Mouse (Mus musculus) heart, embryonic 15.5 days (tissue): ENCODE results near the gene Nprl2. TPM values are rescaled to one million over a fixed set of nuclear protein-coding genes. Genes with fewer than 3 reads are reported as not detected.

Experiments used
- ATAC-seq: fragments of 200-750 bp; cut with Nextera tagmentation; replicated peaks from 2 replicates; pipeline ENCODE4 v1.8.0; 2017; ENCODE audit warnings: low read depth, moderate TSS enrichment; ENCODE audit not compliant: insufficient number of reproducible peaks, insufficient read depth, low FRiP score
- H3K27ac ChIP-seq: fragments of 300-500 bp; sonication (generic); 2 replicates; pipeline ENCODE4 v1.5.1; 2015; ENCODE audit warnings: mild to moderate bottlenecking, inconsistent platforms
- H3K27me3 ChIP-seq: fragments of 300-500 bp; sonication (generic); 2 replicates; pipeline ENCODE4 v1.6.1; 2015; ENCODE audit warnings: inconsistent platforms
- H3K36me3 ChIP-seq: fragments of 300-500 bp; sonication (generic); 2 replicates; pipeline ENCODE4 v1.6.1; 2015; ENCODE audit warnings: mild to moderate bottlenecking, inconsistent platforms
- H3K4me1 ChIP-seq: fragments of 300-500 bp; sonication (generic); replicated peaks from 2 replicates; pipeline ENCODE4 v1.6.1; 2015; ENCODE audit warnings: inconsistent platforms
- H3K4me2 ChIP-seq: fragments of 300-500 bp; sonication (generic); 2 replicates; pipeline ENCODE4 v1.6.1; 2015; ENCODE audit warnings: inconsistent platforms, mild to moderate bottlenecking, moderate library complexity
- H3K4me3 ChIP-seq: fragments of 300-500 bp; sonication (generic); 2 replicates; pipeline ENCODE4 v1.5.1; 2015; ENCODE audit warnings: mild to moderate bottlenecking, inconsistent platforms
- H3K9ac ChIP-seq: fragments of 300-500 bp; sonication (generic); 2 replicates; pipeline ENCODE4 v1.6.1; 2015; ENCODE audit warnings: mild to moderate bottlenecking, inconsistent platforms
- H3K9me3 ChIP-seq: fragments of 300-500 bp; sonication (generic); replicated peaks from 2 replicates; pipeline ENCODE4 v1.6.1; 2016; ENCODE audit warnings: inconsistent platforms
- WGBS: fragments of 180-500 bp; shearing (Covaris S2); methylation state at CpG from one replicate; pipeline ENCODE4 v1.1.7; 2015; ENCODE audit warnings: mixed read lengths; 5-methylcytosine and 5-hydroxymethylcytosine counted together
- polyA plus RNA-seq: library from polyadenylated mRNA; unstranded; fragments of >200 nt; fragmentation: Nextera tagmentation; extraction: Ambion mirVana; gene quantifications from 2 replicates; pipeline ENCODE4 v1.2.1, GENCODE M21; 2015

Nprl2 gene
- polyA plus RNA-seq, 1 experiment from 2014 or later: 26.4 TPM

DNA sequence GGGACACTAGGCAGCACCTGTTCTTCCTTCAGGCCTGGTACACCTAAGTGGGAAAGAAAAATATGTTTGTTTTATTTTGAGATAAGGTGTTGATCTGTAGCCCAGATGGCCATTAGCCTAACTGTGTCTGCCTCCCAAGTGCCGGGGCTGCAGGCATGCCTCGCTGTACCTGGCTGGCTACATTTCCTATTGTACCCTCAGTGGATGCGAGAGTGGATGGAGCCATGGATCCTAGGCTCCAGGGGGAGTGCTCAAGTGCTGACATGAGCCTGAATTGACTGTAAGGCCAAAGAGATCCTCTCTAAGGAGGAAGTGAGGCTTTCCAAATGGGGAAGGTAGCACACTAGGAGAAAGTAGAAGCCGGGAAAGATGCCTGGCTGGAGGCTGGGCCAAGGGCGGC lies 5.9 kb downstream of the Nprl2 start:
- Histone ChIP-seq H3K4me2 (no peak overlapping the region), H3K9me3 (no peaks in the 10 kb centered on the region), H3K36me3 (peaks cover 8% of the 10 kb centered on the region; the same call in 1 of the 2 replicates), H3K4me3 (no peak overlapping the region), H3K27me3 (peaks cover 18% of the 10 kb centered on the region; the same call in 1 of the 2 replicates), H3K4me1 (peaks cover 46% of the 10 kb centered on the region), H3K27ac (no peak overlapping the region), H3K9ac (no peak overlapping the region)
- ATAC-seq: no peak
- 73% methylated on average over 5 of the region's 5 CpGs for WGBS

DNA sequence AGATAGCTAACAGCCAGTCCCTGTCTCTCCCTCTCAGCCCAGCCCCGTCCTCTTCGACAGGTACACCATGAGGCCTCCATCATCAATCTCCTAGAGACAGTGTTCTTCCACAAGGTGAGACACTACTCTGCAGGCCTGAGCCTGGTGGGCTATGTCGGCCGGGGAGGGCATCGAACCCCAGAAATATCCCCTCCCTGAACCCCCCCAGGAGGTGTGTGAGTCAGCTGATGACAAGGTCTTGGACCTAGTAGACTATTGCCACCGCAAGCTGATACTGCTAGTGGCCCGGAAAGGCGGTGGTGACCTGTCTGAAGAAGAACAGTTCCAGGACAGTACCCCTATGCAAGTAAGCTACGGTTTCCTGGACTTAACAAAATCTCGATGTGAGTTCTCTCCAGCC lies 6.8 kb downstream of the Nprl2 start:
- 86% methylated on average over 10 of the region's 10 CpGs for WGBS
- Histone ChIP-seq H3K4me3 (no peak overlapping the region), H3K27me3 (peaks cover 18% of the 10 kb centered on the region; the same call in 1 of the 2 replicates), H3K27ac (no peak overlapping the region), H3K4me1 (peaks cover 52% of the 10 kb centered on the region), H3K9ac (no peak overlapping the region), H3K36me3 (peaks cover 8% of the 10 kb centered on the region; the same call in 1 of the 2 replicates), H3K9me3 (no peaks in the 10 kb centered on the region), H3K4me2 (no peak overlapping the region)
- ATAC-seq: no peak

DNA sequence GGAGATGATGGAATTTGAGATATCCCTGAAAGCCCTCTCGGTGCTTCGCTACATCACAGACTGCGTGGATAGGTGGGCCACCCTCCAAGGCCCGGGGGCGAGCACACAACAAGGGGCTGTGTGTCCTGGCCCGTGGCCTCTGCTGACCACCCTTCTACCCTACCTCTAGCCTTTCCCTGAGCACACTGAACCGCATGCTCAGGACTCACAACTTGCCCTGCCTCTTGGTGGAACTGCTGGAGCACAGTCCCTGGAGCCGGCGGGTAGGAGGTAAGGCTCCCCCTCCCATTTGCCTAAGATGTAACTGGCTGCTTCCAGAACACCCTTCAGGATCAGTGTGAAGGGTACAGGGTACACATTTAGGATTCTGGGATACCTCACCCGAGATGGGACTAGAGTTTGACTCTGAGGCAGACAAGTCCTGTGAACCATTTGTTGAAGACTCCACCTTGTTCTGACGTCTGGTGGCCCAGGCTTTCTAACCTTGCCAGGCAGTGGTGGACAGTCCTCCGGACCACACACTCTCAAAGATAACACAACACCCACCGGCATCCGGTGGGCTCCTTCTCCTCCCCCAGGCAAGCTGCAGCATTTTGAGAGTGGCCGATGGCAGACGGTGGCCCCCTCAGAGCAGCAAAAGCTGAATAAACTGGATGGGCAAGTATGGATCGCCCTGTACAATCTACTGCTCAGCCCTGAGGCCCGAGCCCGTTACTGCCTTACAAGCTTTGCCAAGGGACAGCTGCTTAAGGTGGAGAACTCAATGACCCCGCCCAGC lies 7.5 kb downstream of the Nprl2 start:
- Histone ChIP-seq H3K4me2 (no peak overlapping the region), H3K4me1 (peaks cover 54% of the 10 kb centered on the region), H3K36me3 (peaks cover 2% of the 10 kb centered on the region; the same call in 1 of the 2 replicates), H3K27me3 (peaks cover 18% of the 10 kb centered on the region; the same call in 1 of the 2 replicates), H3K9ac (no peak overlapping the region), H3K27ac (no peak overlapping the region), H3K4me3 (no peak overlapping the region), H3K9me3 (no peaks in the 10 kb centered on the region)
- ATAC-seq: no peak
- 84% methylated on average over 20 of the region's 20 CpGs for WGBS

DNA sequence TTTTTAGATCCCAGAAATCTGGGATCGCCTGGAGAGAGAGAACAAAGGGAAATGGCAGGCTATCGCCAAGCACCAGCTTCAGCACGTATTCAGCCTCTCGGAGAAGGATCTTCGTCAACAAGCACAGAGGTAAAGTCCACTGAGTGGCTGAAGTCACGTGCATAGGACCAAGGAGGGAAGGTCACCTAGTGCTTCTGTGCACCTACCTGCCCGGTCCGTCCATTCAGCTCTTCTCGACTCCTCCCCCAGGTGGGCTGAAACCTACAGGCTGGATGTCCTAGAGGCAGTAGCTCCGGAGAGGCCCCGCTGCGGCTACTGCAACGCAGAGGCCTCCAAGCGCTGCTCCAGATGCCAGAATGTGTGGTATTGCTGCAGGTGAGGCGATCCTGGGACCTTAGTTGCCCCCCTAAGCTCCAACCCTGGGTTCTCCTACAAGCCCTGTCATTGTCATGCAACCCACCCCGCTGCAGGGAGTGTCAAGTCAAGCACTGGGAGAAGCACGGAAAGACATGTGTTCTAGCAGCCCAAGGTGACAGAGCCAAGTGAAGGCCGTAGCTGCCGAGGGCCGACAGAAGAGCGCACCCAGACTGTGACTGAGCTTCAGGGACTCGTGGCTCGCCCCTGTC lies 8.6 kb downstream of the Nprl2 start:
- Histone ChIP-seq H3K36me3 (no peaks in the 10 kb centered on the region), H3K4me2 (peak overlapping the region; percentile 91), H3K9ac (0 out of 2 replicates have a peak overlapping the region, but pooled peaks have one; percentile 63), H3K27me3 (peaks cover 18% of the 10 kb centered on the region; the same call in 1 of the 2 replicates), H3K27ac (peak overlapping the region; percentile 58; the same call in 1 of the 2 replicates), H3K9me3 (no peaks in the 10 kb centered on the region), H3K4me3 (peak overlapping the region; percentile 57), H3K4me1 (peaks cover 54% of the 10 kb centered on the region)
- WGBS: 41% methylated on average over 23 of the region's 23 CpGs
- ATAC-seq: no peak

DNA sequence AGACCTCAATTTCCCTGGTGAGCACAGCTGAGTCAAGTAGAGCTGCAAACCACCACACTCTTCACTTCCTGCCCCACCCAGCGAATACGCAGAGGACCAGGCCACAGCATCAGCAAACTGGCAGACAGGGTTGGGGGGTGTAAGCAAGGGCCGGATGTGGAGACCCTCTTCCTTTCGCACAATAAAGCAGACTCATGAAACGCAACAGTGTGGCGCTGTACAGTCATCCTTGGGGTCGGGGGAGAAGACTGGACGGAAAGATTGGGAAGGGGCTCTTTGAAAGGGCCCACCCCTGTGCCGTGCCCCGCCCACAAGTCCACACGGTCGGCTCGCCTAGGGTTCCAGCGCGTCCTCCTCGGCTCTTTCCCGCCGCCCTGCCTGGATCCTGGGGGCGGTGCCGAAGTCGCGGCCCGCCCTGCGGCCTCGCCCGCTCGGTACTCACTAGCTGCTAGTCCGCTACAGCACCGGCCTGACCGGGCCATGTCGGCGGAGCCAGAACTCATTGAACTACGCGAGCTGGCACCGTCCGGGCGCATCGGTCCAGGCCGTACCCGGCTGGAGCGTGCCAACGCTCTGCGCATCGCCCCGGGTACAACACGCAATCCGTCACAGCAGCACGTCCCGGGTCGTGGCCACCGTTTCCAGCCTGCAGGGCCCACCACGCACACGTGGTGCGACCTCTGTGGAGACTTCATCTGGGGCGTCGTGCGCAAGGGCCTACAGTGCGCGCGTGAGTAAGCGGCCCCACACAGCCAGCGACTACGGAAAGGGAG lies 9.3 kb downstream of the Nprl2 start, which contains the start of gene Rassf1:
Gene Rassf1 (plus strand): TSS at position 439 of the 773 bp plus-strand sequence.
- Histone ChIP-seq H3K4me2 (peak within 1 kb of the TSS; percentile 91), H3K36me3 (no peaks in the 10 kb centered on the region), H3K27ac (peak within 1 kb of the TSS; percentile 58), H3K9ac (peak within 1 kb of the TSS; percentile 63), H3K9me3 (no peaks in the 10 kb centered on the region), H3K4me1 (peaks cover 55% of the 10 kb centered on the region), H3K4me3 (peak within 1 kb of the TSS; percentile 57), H3K27me3 (peaks cover 18% of the 10 kb centered on the region; the same call in 1 of the 2 replicates)
- WGBS: 2% methylated on average over 63 of the region's 63 CpGs
- peak; percentile 19 for ATAC-seq

DNA sequence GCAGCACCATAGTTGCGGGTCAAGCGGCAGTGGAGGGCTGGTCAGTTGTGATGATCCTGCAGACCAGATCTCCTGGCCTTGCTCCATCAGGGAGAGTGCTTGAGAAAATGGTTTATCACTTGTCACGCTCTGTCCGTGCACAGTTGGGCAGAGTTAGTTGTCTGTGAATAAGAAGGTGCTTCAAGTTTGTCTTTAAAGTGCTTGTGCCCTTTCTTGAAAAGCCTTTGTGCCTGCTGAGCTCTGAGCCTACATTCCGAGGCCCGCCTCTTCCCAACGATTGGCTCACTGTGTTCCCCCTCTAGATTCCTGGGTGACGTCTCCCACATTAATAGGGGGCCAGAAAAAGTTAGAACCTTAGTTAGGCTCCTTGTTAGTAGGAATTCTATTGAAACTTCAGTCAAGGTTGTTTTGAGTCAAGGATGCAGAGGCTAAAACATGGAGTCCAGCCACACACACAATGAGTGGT lies 9.9 kb downstream of the Nprl2 start:
- Histone ChIP-seq H3K4me3 (peak overlapping the region; percentile 57), H3K36me3 (no peaks in the 10 kb centered on the region; the same call in 1 of the 2 replicates), H3K27ac (peak overlapping the region; percentile 58), H3K27me3 (peaks cover 18% of the 10 kb centered on the region; the same call in 1 of the 2 replicates), H3K9me3 (no peaks in the 10 kb centered on the region), H3K9ac (peak overlapping the region; percentile 63), H3K4me1 (peaks cover 55% of the 10 kb centered on the region), H3K4me2 (peak overlapping the region; percentile 91)
- no peak for ATAC-seq
- 23% methylated on average over 8 of the region's 8 CpGs for WGBS

DNA sequence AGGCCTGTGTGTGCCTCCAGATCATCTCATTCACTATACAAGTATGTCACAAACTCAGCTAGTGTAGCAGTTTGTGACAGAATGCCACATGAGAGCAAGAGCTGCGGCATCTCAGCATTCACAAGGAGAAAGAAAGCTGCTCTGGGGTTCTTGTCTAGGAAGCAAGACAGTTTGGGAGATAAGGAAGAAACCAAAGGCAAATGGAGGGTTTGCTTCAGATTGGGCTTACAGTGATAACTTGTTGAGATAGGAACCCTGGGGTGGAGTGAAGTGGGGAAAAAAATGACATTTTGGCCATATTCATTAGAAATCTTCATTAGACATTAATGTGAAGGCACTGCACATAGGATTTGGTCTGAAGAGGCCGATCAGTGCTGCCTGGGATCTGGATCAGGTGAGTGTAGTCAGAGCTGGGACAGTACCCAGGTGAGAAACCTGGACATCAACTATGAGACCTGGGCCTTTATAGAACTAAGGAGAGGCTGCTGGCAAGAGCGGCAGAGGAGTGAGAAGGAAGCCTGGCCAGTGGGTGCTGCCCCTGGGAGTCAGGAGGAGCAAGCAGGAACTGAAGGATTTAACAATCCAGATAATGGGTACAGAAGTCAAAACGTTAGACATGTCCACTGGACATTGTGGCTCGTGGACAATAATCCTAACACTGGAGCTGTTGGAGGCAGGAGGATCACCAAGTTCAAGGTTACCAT lies 10.8 kb downstream of the Nprl2 start:
- 0 out of 2 replicates have a peak overlapping the region, but pooled peaks have one; percentile 58 for H3K27ac ChIP-seq
- H3K27me3 ChIP-seq: peaks cover 18% of the 10 kb centered on the region; the same call in 1 of the 2 replicates
- H3K4me3 ChIP-seq: peak overlapping the region; percentile 77; the same call in 1 of the 2 replicates
- H3K9ac ChIP-seq: no peak overlapping the region; the same call in 1 of the 2 replicates
- peaks cover 52% of the 10 kb centered on the region for H3K4me1 ChIP-seq
- H3K9me3 ChIP-seq: no peaks in the 10 kb centered on the region
- 76% methylated on average over 5 of the region's 5 CpGs for WGBS
- H3K4me2 ChIP-seq: peak overlapping the region; percentile 91
- H3K36me3 ChIP-seq: peaks cover 9% of the 10 kb centered on the region
- no peak for ATAC-seq

DNA sequence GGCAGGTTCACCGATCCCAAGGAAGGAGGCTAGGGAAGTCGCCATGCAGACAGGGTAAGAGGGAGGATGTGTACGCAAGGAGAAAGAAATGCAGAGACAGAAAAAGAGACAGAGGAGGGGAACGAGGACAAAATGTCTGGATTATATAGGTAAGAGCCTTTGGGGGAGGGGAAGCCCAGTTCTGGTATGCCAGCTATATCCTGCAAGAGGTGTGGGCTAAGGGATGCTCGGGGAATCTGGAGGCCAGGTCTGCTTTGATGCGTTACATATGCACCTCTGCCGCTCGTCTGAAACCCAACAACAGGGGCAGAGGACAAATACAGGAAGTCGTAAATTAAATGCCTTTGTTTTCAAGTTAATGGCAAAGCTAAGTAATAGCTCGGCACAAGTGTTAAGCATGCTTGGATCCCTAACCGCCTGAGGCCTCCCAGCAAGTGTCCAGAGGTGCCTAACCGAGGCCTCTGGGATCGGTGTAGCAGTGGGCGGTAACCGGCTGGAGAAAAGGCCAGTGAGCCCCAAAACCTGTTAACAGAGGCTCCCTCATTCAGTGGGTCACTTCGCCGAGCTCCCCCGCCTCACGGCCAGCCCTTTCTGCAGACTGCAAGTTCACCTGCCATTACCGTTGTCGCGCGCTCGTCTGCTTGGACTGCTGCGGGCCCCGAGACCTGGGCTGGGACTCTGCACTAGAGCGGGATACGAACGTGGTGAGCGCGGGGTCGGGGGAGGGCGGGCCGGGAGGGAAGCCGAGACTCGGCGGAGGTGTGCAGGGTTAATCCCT lies 11.7 kb downstream of the Nprl2 start:
- peaks cover 14% of the 10 kb centered on the region; the same call in 1 of the 2 replicates for H3K27me3 ChIP-seq
- peak; percentile 29 for ATAC-seq
- H3K4me1 ChIP-seq: peaks cover 52% of the 10 kb centered on the region
- peak overlapping the region; percentile 77 for H3K4me3 ChIP-seq
- peak overlapping the region; percentile 77 for H3K27ac ChIP-seq
- peak overlapping the region; percentile 62 for H3K9ac ChIP-seq
- WGBS: 9% methylated on average over 37 of the region's 37 CpGs
- H3K36me3 ChIP-seq: peaks cover 18% of the 10 kb centered on the region
- no peaks in the 10 kb centered on the region for H3K9me3 ChIP-seq
- H3K4me2 ChIP-seq: peak overlapping the region; percentile 91

DNA sequence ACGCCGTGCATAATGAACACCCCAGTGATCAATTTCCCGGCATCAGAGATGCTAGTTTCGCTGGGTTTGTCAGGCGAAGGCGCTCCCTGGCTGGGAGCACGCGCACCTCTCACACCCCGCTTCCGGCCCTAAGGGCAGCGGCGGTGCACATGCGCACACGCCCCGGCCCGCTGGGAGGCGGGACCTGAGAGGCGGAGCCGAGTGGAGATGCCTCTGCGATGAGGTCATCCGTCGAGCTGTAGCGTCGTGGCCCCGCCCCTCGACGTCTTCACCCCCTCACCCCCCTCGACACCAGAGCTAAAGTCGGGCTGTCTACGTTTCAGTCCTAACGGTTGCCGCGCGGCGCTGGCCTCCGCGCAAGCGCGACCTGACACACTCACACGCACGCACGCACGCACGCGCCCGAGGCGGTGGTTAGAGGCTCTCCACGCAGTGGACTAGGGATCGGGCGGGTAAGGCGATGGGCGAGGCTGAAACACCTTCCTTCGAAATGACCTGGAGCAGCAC lies 12.3 kb downstream of the Nprl2 start:
- H3K27ac ChIP-seq: peak overlapping the region; percentile 96
- H3K27me3 ChIP-seq: peaks cover 12% of the 10 kb centered on the region; the same call in 1 of the 2 replicates
- H3K4me2 ChIP-seq: peak overlapping the region; percentile 91
- peak overlapping the region; percentile 77 for H3K4me3 ChIP-seq
- H3K4me1 ChIP-seq: peaks cover 52% of the 10 kb centered on the region
- H3K9me3 ChIP-seq: no peaks in the 10 kb centered on the region
- peak overlapping the region; percentile 86 for H3K9ac ChIP-seq
- peaks cover 24% of the 10 kb centered on the region for H3K36me3 ChIP-seq
- under 1% methylated on average over 53 of the region's 53 CpGs for WGBS
- ATAC-seq: peak; percentile 89
